Mouse (Mus musculus) stomach, embryonic 14.5 days (tissue): Measurements from ENCODE around the gene Fam173a. TPM values are rescaled to one million over a fixed set of nuclear protein-coding genes. Genes with fewer than 3 reads are reported as not detected.

Experiments used
- ATAC-seq: fragments of 200-750 bp; cut with Nextera tagmentation; 2 replicates; pipeline ENCODE4 v1.8.0; 2017; ENCODE audit warnings: low read depth, moderate TSS enrichment; ENCODE audit not compliant: insufficient number of reproducible peaks, insufficient read depth, low FRiP score
- H3K27ac ChIP-seq: fragments of 300-500 bp; sonication (generic); 2 replicates; pipeline ENCODE4 v1.5.1; 2014; ENCODE audit warnings: mild to moderate bottlenecking, low read length, moderate library complexity, mixed read lengths
- H3K27me3 ChIP-seq: fragments of 300-500 bp; sonication (generic); 2 replicates; pipeline ENCODE4 v1.6.1; 2014; ENCODE audit warnings: low read length, control low read depth, mixed read lengths; ENCODE audit not compliant: control insufficient read depth, insufficient read depth
- H3K36me3 ChIP-seq: fragments of 300-500 bp; sonication (generic); 2 replicates; pipeline ENCODE4 v1.6.1; 2014; ENCODE audit warnings: mild to moderate bottlenecking, control low read depth, low read length, moderate library complexity, mixed read lengths; ENCODE audit not compliant: control insufficient read depth, insufficient read depth
- H3K4me1 ChIP-seq: fragments of 300-500 bp; sonication (generic); 2 replicates; pipeline ENCODE4 v1.6.1; 2014; ENCODE audit warnings: low read length, control low read depth, mixed read lengths; ENCODE audit not compliant: control insufficient read depth, insufficient read depth
- H3K4me2 ChIP-seq: fragments of 300-500 bp; sonication (generic); replicated peaks from 2 replicates; pipeline ENCODE4 v1.6.1; 2014; ENCODE audit warnings: low read depth, low read length, control low read depth
- H3K4me3 ChIP-seq: fragments of 300-500 bp; sonication (generic); 2 replicates; pipeline ENCODE4 v1.5.1; 2014; ENCODE audit warnings: low read depth, low read length, control low read depth
- H3K9ac ChIP-seq: fragments of 300-500 bp; sonication (generic); replicated peaks from 2 replicates; pipeline ENCODE4 v1.6.1; 2014; ENCODE audit warnings: low read depth, mild to moderate bottlenecking, control low read depth, low read length, moderate library complexity, mixed read lengths
- H3K9me3 ChIP-seq: fragments of 300-500 bp; sonication (generic); 2 replicates; pipeline ENCODE4 v1.6.1; 2016; ENCODE audit warnings: low read depth, low read length, control low read depth; ENCODE audit not compliant: control insufficient read depth
- WGBS: fragments of 180-500 bp; shearing (Covaris S2); extraction: QIAGEN DNeasy Blood & Tissue Kit; methylation state at CpG from one replicate; pipeline ENCODE4 v1.1.7; 2014; 5-methylcytosine and 5-hydroxymethylcytosine counted together
- polyA plus RNA-seq: library from polyadenylated mRNA; unstranded; fragments of >200 nt; fragmentation: Nextera tagmentation; extraction: Ambion mirVana; gene quantifications from 2 replicates; pipeline ENCODE4 v1.2.1, GENCODE M21; 2014

The Fam173a gene
- polyA plus RNA-seq = 109 and 110 TPM in 2 replicates

- peak; percentile 76 for ATAC-seq
- peak within 1 kb of the TSS; percentile 98 for H3K27ac ChIP-seq
- H3K9ac ChIP-seq = peak within 1 kb of the TSS; percentile 54
- peak within 1 kb of the TSS; percentile 85 for H3K4me3 ChIP-seq
- H3K27me3 ChIP-seq = no peaks in the 10 kb centered on the region
- H3K4me1 ChIP-seq = peaks cover 37% of the 10 kb centered on the region
- under 1% methylated on average over 14 of the region's 14 CpGs for WGBS
- H3K4me2 ChIP-seq = peak within 1 kb of the TSS; percentile 85
- peaks cover 11% of the 10 kb centered on the region for H3K36me3 ChIP-seq
- no peaks in the 10 kb centered on the region for H3K9me3 ChIP-seq
Measured at GRCm38 (mm10) chr17:25792615-25793014, at the start of gene Fam173a. TSS of gene Fam173a (minus strand) at chr17:25792901.

GRCm38 (mm10) chr17:25841117-25841880 is 48.6 kb upstream of the Fam173a start, which contains the start of gene Gm20683:
TSS of gene Gm20683 (minus strand) at chr17:25841763.
- Histone ChIP-seq H3K36me3 (peaks cover 49% of the 10 kb centered on the region), H3K4me3 (no peak within 1 kb of the TSS), H3K27me3 (no peaks in the 10 kb centered on the region), H3K9me3 (no peaks in the 10 kb centered on the region), H3K9ac (no peak within 1 kb of the TSS), H3K27ac (no peak within 1 kb of the TSS), H3K4me2 (no peak within 1 kb of the TSS), H3K4me1 (peaks cover 27% of the 10 kb centered on the region)
- 94% methylated on average over 22 of the region's 22 CpGs for WGBS
- no peak for ATAC-seq

- WGBS = 94% methylated on average over 6 of the region's 6 CpGs
- ATAC-seq = no peak
- Histone ChIP-seq H3K4me2 (no peak overlapping the region), H3K9ac (no peak overlapping the region), H3K9me3 (no peaks in the 10 kb centered on the region), H3K27me3 (no peaks in the 10 kb centered on the region), H3K36me3 (peaks cover 46% of the 10 kb centered on the region), H3K4me3 (no peak overlapping the region), H3K4me1 (peaks cover 35% of the 10 kb centered on the region), H3K27ac (no peak overlapping the region)
Measured at GRCm38 (mm10) chr17:25840519-25840918, 47.8 kb upstream of the Fam173a start.

- no peak overlapping the region for H3K9ac ChIP-seq
- peaks cover 39% of the 10 kb centered on the region for H3K4me1 ChIP-seq
- H3K4me3 ChIP-seq = no peak overlapping the region
- no peak overlapping the region for H3K27ac ChIP-seq
- no peak overlapping the region for H3K4me2 ChIP-seq
- ATAC-seq = no peak
- 83% methylated on average over 14 of the region's 14 CpGs for WGBS
- H3K9me3 ChIP-seq = no peaks in the 10 kb centered on the region
- H3K36me3 ChIP-seq = peaks cover 51% of the 10 kb centered on the region
- no peaks in the 10 kb centered on the region for H3K27me3 ChIP-seq
Measured at GRCm38 (mm10) chr17:25839455-25840235, 46.9 kb upstream of the Fam173a start.

- no peaks in the 10 kb centered on the region for H3K27me3 ChIP-seq
- H3K4me2 ChIP-seq = no peak overlapping the region
- H3K36me3 ChIP-seq = peaks cover 51% of the 10 kb centered on the region
- H3K9ac ChIP-seq = no peak overlapping the region
- H3K4me1 ChIP-seq = peaks cover 45% of the 10 kb centered on the region
- H3K9me3 ChIP-seq = no peaks in the 10 kb centered on the region
- no peak overlapping the region for H3K4me3 ChIP-seq
- no peak for ATAC-seq
- H3K27ac ChIP-seq = no peak overlapping the region
- WGBS = 87% methylated on average over 4 of the region's 4 CpGs
Measured at GRCm38 (mm10) chr17:25838904-25839303, 46.2 kb upstream of the Fam173a start.

- Histone ChIP-seq H3K4me3 (no peak overlapping the region), H3K4me2 (peak overlapping the region; percentile 52), H3K4me1 (peaks cover 37% of the 10 kb centered on the region), H3K9me3 (no peaks in the 10 kb centered on the region), H3K36me3 (peaks cover 51% of the 10 kb centered on the region), H3K27me3 (no peaks in the 10 kb centered on the region), H3K27ac (peak overlapping the region; percentile 48; the same call in 1 of the 2 replicates), H3K9ac (no peak overlapping the region)
- no peak for ATAC-seq
- WGBS = 45% methylated on average over 3 of the region's 3 CpGs
Measured at GRCm38 (mm10) chr17:25837533-25837932, 44.8 kb upstream of the Fam173a start.

- peak within 1 kb of the TSS; percentile 20 for H3K4me3 ChIP-seq
- H3K36me3 ChIP-seq = peaks cover 48% of the 10 kb centered on the region
- ATAC-seq = no peak
- H3K9ac ChIP-seq = no peak within 1 kb of the TSS; the same call in 1 of the 2 replicates
- peak within 1 kb of the TSS; percentile 52 for H3K4me2 ChIP-seq
- peak within 1 kb of the TSS; percentile 48; the same call in 1 of the 2 replicates for H3K27ac ChIP-seq
- no peaks in the 10 kb centered on the region for H3K9me3 ChIP-seq
- 5% methylated on average over 29 of the region's 29 CpGs for WGBS
- peaks cover 37% of the 10 kb centered on the region for H3K4me1 ChIP-seq
- H3K27me3 ChIP-seq = no peaks in the 10 kb centered on the region
Measured at GRCm38 (mm10) chr17:25837076-25837410, 44.3 kb upstream of the Fam173a start, which contains the start of gene Rhbdl1. TSS of gene Rhbdl1 (minus strand) at chr17:25837295.

- H3K4me1 ChIP-seq = peaks cover 40% of the 10 kb centered on the region
- no peak for ATAC-seq
- peak overlapping the region; percentile 52 for H3K4me2 ChIP-seq
- WGBS = 22% methylated on average over 20 of the region's 23 CpGs
- H3K27me3 ChIP-seq = no peaks in the 10 kb centered on the region
- H3K36me3 ChIP-seq = peaks cover 43% of the 10 kb centered on the region
- no peak overlapping the region; the same call in 1 of the 2 replicates for H3K9ac ChIP-seq
- H3K4me3 ChIP-seq = peak overlapping the region; percentile 20
- H3K27ac ChIP-seq = 0 out of 2 replicates have a peak overlapping the region, but pooled peaks have one; percentile 35
- no peaks in the 10 kb centered on the region for H3K9me3 ChIP-seq
Measured at GRCm38 (mm10) chr17:25836397-25837075, 43.8 kb upstream of the Fam173a start.
